Mouse (Mus musculus) lung, embryonic 15.5 days (tissue): ENCODE data around the gene Neurl1b. TPM values are rescaled to one million over a fixed set of nuclear protein-coding genes. Genes with fewer than 3 reads are reported as not detected.

Source experiments
- ATAC-seq: fragments of 200-750 bp; cut with Nextera tagmentation; 2 replicates; pipeline ENCODE4 v1.8.0; 2017; ENCODE audit warnings: moderate number of reproducible peaks, borderline replicate concordance; ENCODE audit not compliant: low FRiP score, low TSS enrichment; ENCODE audit errors: extremely low read depth
- H3K27ac ChIP-seq: fragments of 300-500 bp; sonication (generic); 2 replicates; pipeline ENCODE4 v1.5.1; 2015; ENCODE audit warnings: moderate library complexity, mild to moderate bottlenecking, inconsistent platforms
- H3K27me3 ChIP-seq: fragments of 300-500 bp; sonication (generic); 2 replicates; pipeline ENCODE4 v1.6.1; 2015; ENCODE audit warnings: inconsistent platforms
- H3K36me3 ChIP-seq: fragments of 300-500 bp; sonication (generic); 2 replicates; pipeline ENCODE4 v1.6.1; 2015; ENCODE audit warnings: inconsistent platforms
- H3K4me1 ChIP-seq: fragments of 300-500 bp; sonication (generic); 2 replicates; pipeline ENCODE4 v1.6.1; 2015; ENCODE audit warnings: inconsistent platforms
- H3K4me2 ChIP-seq: fragments of 300-500 bp; sonication (generic); 2 replicates; pipeline ENCODE4 v1.6.1; 2015; ENCODE audit warnings: inconsistent platforms, mild to moderate bottlenecking, moderate library complexity
- H3K4me3 ChIP-seq: fragments of 300-500 bp; sonication (generic); 2 replicates; pipeline ENCODE4 v1.5.1; 2015; ENCODE audit warnings: mild to moderate bottlenecking, inconsistent platforms
- H3K9ac ChIP-seq: fragments of 300-500 bp; sonication (generic); 2 replicates; pipeline ENCODE4 v1.6.1; 2015; ENCODE audit warnings: inconsistent platforms
- H3K9me3 ChIP-seq: fragments of 300-500 bp; sonication (generic); 2 replicates; pipeline ENCODE4 v1.6.1; 2016; ENCODE audit warnings: inconsistent platforms
- WGBS: fragments of 180-500 bp; shearing (Covaris S2); methylation state at CpG from one replicate; pipeline ENCODE4 v1.1.7; 2015; 5-methylcytosine and 5-hydroxymethylcytosine counted together
- polyA plus RNA-seq: library from polyadenylated mRNA; unstranded; fragments of >200 nt; fragmentation: Nextera tagmentation; extraction: Ambion mirVana; gene quantifications from 2 replicates; pipeline ENCODE4 v1.2.1, GENCODE M21; 2015

The Neurl1b gene
- polyA plus RNA-seq, 1 experiment from 2014 or later, result 2.0 TPM

DNA sequence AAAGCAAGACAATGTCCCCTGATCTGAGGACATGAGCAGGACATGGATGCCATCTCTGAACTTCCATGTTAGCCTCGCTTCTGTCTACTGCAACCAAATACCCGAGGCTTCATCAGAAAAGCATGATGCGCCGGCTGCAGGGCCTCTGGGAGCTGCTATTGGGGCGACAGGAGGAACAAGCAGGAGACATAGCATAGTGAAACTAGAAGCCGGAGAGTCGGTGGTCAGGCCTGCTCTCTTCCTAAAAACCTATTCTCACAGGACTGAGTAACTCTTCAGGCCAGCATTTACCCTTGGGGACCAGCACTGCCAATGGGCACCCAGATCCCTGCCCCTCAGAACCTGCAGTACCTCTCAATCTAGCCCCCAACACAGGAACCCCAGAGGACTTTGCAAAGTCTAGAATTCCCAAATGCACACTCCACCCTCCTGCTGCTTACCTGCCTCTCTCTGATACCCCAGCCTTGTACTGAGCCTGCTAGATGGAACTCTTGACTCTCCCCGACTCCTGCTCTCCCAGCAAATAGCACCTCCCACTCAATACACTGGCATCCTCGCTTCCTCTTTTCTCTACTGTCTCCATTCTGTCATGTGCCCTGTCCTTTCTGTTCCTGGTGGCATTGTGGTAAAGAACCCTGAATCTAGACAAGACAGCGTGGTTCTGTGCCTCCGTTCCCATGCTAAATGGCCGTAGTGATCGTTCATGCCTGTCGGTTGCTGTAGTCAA, 22.6 kb downstream of the Neurl1b start:
- Histone ChIP-seq H3K9me3 (no peaks in the 10 kb centered on the region), H3K36me3 (peaks cover 13% of the 10 kb centered on the region), H3K27me3 (peaks cover 34% of the 10 kb centered on the region), H3K4me3 (no peak overlapping the region), H3K4me1 (peaks cover 12% of the 10 kb centered on the region), H3K27ac (no peak overlapping the region), H3K9ac (no peak overlapping the region), H3K4me2 (no peak overlapping the region)
- WGBS, result 88% methylated on average over 14 of the region's 14 CpGs
- no peak for ATAC-seq

DNA sequence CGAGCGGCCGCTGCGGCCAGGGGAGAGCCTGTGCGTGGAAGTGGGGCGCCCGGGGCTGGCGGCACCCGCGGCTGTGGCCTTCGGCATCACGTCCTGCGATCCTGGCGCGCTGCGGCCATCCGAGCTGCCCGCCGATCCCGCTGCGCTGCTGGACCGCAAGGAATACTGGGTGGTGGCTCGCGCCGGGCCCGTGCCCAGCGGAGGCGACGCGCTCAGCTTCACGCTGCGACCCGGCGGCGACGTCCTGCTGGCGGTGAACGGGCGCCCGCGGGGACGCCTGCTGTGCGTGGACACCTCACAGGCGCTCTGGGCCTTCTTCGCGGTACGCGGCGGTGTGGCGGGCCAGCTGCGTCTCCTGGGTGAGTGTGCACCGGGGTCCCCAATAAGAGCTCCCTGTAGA, 24.4 kb downstream of the Neurl1b start:
- WGBS, result 10% methylated on average over 43 of the region's 52 CpGs
- Histone ChIP-seq H3K9me3 (no peaks in the 10 kb centered on the region), H3K27me3 (peaks cover 34% of the 10 kb centered on the region), H3K9ac (peak overlapping the region; percentile 24), H3K27ac (no peak overlapping the region), H3K36me3 (peaks cover 13% of the 10 kb centered on the region), H3K4me1 (peaks cover 7% of the 10 kb centered on the region; the same call in 1 of the 2 replicates), H3K4me3 (peak overlapping the region; percentile 39), H3K4me2 (peak overlapping the region; percentile 65)
- no peak for ATAC-seq

DNA sequence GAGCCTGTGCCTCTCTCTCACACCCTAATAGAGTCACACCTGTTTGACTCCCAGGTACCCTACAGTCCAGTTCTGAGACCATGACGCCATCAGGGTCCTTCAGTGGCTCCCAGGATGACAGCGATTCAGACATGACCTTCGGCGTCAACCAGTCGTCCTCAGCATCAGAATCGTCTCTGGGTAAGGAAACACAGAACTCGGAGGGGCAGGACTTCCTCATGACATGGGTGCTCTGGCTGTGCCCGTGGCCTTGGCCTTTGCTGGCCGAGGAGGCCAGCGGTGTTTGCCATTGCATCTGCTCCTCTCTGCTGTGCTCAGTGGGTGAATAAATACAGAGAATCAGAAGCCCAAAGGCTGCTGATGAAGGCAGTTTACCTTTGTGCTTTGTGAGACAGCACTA, 26.4 kb downstream of the Neurl1b start:
- peaks cover 34% of the 10 kb centered on the region for H3K27me3 ChIP-seq
- no peak overlapping the region for H3K4me2 ChIP-seq
- H3K27ac ChIP-seq, result no peak overlapping the region
- H3K36me3 ChIP-seq, result peaks cover 13% of the 10 kb centered on the region
- no peaks in the 10 kb centered on the region for H3K9me3 ChIP-seq
- H3K9ac ChIP-seq, result no peak overlapping the region
- 85% methylated on average over 10 of the region's 10 CpGs for WGBS
- peaks cover 7% of the 10 kb centered on the region; the same call in 1 of the 2 replicates for H3K4me1 ChIP-seq
- no peak overlapping the region for H3K4me3 ChIP-seq
- ATAC-seq, result no peak

DNA sequence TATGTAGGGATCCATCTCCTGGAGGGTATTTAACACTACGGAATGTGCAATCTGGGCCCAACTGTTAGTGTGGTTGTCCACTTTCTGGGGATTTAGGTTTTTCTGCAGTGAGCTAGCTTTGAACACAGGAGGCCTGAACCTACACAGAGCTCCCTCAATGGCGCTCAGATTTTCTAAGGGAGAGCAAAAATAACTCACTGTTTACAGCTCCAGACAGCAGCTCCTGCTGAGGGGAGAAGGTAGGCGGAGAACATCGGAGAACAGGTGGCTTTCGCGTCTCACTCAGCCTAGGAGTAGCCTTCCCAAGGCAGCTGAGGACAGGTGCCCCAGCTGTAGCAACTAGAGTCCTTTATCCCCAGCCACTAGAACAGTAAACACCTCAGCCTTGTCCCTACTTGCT, 27.6 kb downstream of the Neurl1b start:
- peaks cover 7% of the 10 kb centered on the region; the same call in 1 of the 2 replicates for H3K4me1 ChIP-seq
- 89% methylated on average over 6 of the region's 6 CpGs for WGBS
- H3K27me3 ChIP-seq, result peaks cover 33% of the 10 kb centered on the region
- H3K9me3 ChIP-seq, result no peaks in the 10 kb centered on the region
- no peak overlapping the region for H3K9ac ChIP-seq
- no peak overlapping the region for H3K27ac ChIP-seq
- H3K4me3 ChIP-seq, result no peak overlapping the region
- H3K4me2 ChIP-seq, result no peak overlapping the region
- H3K36me3 ChIP-seq, result peaks cover 13% of the 10 kb centered on the region
- ATAC-seq, result no peak

DNA sequence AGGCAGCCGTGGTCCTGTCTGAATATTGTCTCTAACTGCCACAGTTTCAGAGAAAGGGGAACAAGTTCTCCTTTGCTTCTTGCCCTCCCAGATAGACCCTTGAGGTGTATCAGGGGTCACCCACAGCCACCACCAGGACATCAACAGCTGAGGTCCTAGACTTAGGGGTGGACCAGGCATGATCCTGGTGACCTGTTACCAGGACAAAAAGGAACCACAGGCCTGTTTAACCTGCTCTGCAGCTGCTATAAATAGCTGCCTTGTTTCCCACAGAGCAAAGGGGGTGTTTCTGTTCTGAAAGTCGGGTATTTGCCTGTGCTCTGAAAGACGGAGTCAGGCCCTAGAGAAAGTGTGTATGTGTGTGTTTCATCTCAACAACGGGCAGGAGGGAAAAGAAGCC, 29.2 kb downstream of the Neurl1b start:
- Histone ChIP-seq H3K9me3 (no peaks in the 10 kb centered on the region), H3K27me3 (peaks cover 18% of the 10 kb centered on the region), H3K4me2 (no peak overlapping the region), H3K4me3 (no peak overlapping the region), H3K4me1 (peaks cover 3% of the 10 kb centered on the region; the same call in 1 of the 2 replicates), H3K36me3 (peaks cover 13% of the 10 kb centered on the region), H3K9ac (no peak overlapping the region), H3K27ac (no peak overlapping the region)
- no peak for ATAC-seq
- 42% methylated on average over 4 of the region's 4 CpGs for WGBS

DNA sequence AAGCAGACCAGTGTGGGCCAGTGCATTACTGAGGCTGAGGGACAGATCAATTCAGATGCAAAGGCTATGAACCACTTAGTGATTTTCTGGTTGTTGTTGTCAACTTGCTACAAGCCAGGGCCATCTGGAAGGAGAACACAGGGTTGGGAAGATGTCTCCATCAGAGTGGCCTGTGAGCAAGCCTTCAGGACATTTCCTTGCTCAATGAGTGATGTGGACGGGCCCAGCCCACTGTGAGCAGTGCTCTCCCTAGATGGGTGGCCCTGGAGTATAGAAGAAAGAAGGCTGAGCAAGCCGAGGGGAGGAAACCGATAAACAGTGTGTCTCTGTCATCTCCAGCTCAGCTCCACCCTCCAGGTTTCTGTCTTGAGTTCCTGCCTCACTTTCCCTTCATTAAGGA, 34.8 kb downstream of the Neurl1b start:
- Histone ChIP-seq H3K9me3 (no peaks in the 10 kb centered on the region), H3K4me1 (peaks cover 5% of the 10 kb centered on the region), H3K4me3 (no peak overlapping the region), H3K4me2 (no peak overlapping the region), H3K27me3 (no peaks in the 10 kb centered on the region), H3K36me3 (no peaks in the 10 kb centered on the region), H3K27ac (no peak overlapping the region), H3K9ac (no peak overlapping the region)
- ATAC-seq, result no peak
- 58% methylated on average over 3 of the region's 3 CpGs for WGBS

DNA sequence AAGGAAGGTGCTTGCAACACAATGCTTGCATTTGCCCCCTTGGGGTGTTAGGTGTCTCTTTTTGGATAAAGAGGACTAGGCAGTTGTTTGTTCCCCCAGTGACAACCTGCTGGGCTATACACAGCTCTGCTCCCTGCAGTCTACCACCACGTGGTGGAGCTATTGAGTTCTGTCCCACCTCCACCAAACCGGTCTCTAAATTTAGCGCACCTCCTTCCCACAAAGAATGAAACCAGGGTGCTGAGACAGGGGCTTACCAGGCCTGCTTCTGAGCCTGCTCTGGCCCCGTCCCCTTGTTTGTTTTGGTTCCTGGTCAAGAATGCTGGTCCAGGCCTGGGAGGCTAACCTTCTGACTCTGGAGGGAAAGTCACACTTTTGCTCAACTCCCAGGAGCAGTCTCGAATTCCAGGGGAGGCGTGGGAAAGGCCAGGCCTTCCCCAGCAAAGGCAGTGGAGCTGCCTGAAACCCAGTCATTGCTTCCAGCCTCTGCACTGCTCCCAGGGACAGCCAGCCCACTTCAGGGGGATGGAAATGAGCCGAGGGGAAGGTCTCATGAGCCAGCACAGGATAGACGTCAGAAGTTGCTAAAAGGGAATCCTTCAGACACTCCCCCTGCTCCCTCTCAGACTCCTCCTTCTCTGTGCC, 37.1 kb downstream of the Neurl1b start:
- Histone ChIP-seq H3K27ac (peak overlapping the region; percentile 38), H3K4me3 (no peak overlapping the region), H3K9me3 (no peaks in the 10 kb centered on the region), H3K27me3 (no peaks in the 10 kb centered on the region), H3K9ac (no peak overlapping the region), H3K4me1 (peaks cover 5% of the 10 kb centered on the region), H3K36me3 (no peaks in the 10 kb centered on the region), H3K4me2 (no peak overlapping the region)
- WGBS, result 35% methylated on average over 8 of the region's 8 CpGs
- ATAC-seq, result 0 out of 2 replicates have a peak, but pooled peaks have one; percentile 57

DNA sequence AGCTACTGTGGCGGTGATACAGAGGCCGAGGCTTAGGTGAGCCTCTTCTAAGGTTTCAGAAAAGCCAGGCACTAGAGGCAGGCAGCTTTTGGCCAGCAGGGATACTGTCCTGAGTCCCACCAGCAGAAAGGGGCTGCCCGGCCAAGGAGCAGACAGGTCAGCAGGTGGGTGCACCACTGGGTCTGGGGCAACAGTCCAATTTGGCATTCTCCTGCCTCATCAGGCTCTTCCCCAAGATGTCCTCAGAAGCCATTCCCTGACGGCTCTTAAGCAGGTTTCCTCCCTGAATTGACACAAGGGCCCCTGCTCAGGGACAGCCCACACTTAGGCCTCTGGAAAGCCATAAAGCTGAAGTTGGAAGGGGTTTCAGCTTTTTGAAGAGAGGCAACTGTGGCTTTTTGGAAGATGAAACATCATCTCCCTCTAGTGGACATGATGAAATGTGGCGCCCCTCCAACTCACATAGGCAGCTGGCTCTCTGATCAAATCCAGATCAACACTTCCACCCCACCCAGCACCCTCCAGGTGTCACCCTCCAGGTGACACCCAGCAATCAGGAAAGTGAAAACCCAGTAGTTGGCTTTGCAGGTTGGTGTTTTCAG, 37.8 kb downstream of the Neurl1b start:
- H3K9me3 ChIP-seq, result no peaks in the 10 kb centered on the region
- no peaks in the 10 kb centered on the region for H3K36me3 ChIP-seq
- 56% methylated on average over 5 of the region's 5 CpGs for WGBS
- no peak overlapping the region for H3K9ac ChIP-seq
- peak overlapping the region; percentile 38 for H3K27ac ChIP-seq
- H3K4me3 ChIP-seq, result no peak overlapping the region
- H3K27me3 ChIP-seq, result no peaks in the 10 kb centered on the region
- no peak for ATAC-seq
- H3K4me2 ChIP-seq, result no peak overlapping the region
- H3K4me1 ChIP-seq, result peaks cover 8% of the 10 kb centered on the region

DNA sequence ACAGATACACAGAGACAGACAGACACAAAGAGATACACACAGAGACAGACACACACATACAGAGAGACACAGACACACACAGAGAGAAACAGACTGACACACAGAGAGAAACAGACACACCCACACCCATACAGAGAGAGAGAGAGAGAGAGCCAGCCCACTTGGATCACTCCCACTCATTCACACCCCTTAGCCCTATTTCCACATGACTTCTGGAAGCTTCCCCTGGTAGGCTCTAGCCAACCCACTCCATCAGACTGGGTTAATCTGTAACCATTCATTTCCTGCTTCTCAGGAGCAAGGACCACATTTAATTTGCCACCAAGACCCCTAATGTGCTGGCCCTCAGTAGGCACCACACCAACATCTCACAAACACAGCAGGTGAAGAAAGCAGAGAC, 42.9 kb downstream of the Neurl1b start:
- Histone ChIP-seq H3K4me2 (no peak overlapping the region), H3K4me1 (peaks cover 5% of the 10 kb centered on the region), H3K27ac (no peak overlapping the region), H3K4me3 (no peak overlapping the region), H3K36me3 (no peaks in the 10 kb centered on the region), H3K9ac (no peak overlapping the region), H3K27me3 (no peaks in the 10 kb centered on the region), H3K9me3 (no peaks in the 10 kb centered on the region)
- no peak for ATAC-seq

DNA sequence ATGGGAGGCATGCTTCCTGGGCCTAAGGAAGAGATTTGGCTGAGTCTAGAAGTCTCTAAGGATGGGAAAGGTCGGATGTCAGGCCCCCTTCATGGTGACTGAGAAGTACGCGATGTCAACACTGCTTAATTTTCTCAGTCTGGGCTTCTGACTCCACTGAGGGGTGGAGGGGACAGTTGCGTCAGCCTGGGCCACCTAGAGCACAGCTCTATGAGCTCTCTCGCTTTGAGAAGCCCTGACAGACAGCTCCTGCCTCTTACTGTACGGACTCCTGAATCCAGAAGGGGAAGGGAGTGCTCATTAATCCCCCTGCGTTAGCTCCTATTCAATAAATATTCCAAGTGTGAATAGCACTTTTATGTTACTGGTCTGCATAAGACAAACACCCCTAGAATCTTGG, 43.4 kb downstream of the Neurl1b start:
- H3K27ac ChIP-seq, result no peak overlapping the region
- ATAC-seq, result no peak

DNA sequence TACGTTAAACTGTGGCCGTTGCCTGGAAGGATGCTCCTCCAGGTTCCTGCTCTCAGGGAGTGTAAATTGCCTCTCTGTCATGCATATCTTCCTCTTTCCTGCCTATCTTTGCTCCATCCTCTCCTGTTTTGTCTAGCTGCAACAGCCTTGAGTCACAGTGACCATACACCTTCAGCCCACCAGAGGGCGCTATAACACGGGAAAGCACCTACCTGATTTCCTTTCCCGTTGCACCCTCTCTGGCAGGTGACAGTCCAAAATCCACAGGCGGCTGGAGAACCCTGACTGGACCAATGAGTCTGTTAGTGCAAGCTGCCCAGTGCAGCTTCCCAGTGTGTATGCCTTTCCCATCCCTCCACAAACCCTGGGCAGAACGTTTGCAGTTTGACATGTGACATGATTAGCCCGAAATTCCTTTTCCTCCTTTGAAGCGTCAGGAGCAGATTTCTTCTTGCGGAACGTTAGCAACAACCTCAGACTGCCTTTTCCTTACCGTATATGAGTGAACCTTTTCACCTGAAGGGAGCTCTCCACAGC, 48.1 kb downstream of the Neurl1b start:
- Histone ChIP-seq H3K4me1 (peaks cover 15% of the 10 kb centered on the region; the same call in 1 of the 2 replicates), H3K27ac (no peak overlapping the region), H3K4me3 (no peak overlapping the region), H3K27me3 (no peaks in the 10 kb centered on the region), H3K9me3 (no peaks in the 10 kb centered on the region), H3K4me2 (no peak overlapping the region), H3K36me3 (no peaks in the 10 kb centered on the region), H3K9ac (no peak overlapping the region)
- no peak for ATAC-seq
- WGBS, result 22% methylated on average over 12 of the region's 12 CpGs

More for the DNA sequence above, 43.4 kb downstream of the Neurl1b start:
- peaks cover 5% of the 10 kb centered on the region; the same call in 1 of the 2 replicates for H3K4me1 ChIP-seq
- no peak overlapping the region for H3K9ac ChIP-seq
- H3K9me3 ChIP-seq, result no peaks in the 10 kb centered on the region
- H3K4me2 ChIP-seq, result no peak overlapping the region
- WGBS, result 46% methylated on average over 7 of the region's 7 CpGs
- H3K27me3 ChIP-seq, result no peaks in the 10 kb centered on the region
- no peak overlapping the region for H3K4me3 ChIP-seq
- H3K36me3 ChIP-seq, result no peaks in the 10 kb centered on the region

DNA sequence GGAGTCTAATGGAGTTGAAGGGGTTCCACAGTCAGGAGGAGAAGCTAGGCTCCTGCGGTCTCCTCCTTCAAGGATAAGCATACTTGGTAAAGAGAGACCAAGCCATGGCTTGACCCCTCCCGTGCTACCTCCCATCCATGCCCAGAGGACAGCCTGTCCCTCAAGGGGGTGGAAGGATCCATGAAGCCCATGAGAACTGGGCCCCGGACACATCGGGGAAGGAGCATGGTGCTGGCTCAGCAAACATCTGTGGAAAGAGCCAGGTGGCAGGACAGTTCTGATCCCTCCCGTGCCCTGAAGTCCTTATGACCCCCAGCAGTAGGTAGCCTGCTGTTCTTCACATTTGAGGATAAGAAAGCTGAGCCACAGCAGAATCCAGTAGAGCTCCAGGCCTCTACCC, 48.8 kb downstream of the Neurl1b start:
- no peaks in the 10 kb centered on the region for H3K36me3 ChIP-seq
- 88% methylated on average over 5 of the region's 5 CpGs for WGBS
- H3K4me3 ChIP-seq, result no peak overlapping the region
- no peak overlapping the region for H3K4me2 ChIP-seq
- H3K9ac ChIP-seq, result no peak overlapping the region
- no peak for ATAC-seq
- peaks cover 15% of the 10 kb centered on the region; the same call in 1 of the 2 replicates for H3K4me1 ChIP-seq
- no peak overlapping the region for H3K27ac ChIP-seq
- no peaks in the 10 kb centered on the region for H3K27me3 ChIP-seq
- no peaks in the 10 kb centered on the region for H3K9me3 ChIP-seq
